Mouse (Mus musculus): ENCODE results near the gene Il3ra. TPM values are rescaled to one million over a fixed set of nuclear protein-coding genes. Genes with fewer than 3 reads are reported as not detected.

The Il3ra gene
- total RNA-seq (2015; ENCODE audit: low replicate concordance) (1.9 and 4.2 TPM in 2 replicates), total RNA-seq (2017; ENCODE audit: low replicate concordance) (7.0 and 10.0 TPM in 2 replicates)

DNA sequence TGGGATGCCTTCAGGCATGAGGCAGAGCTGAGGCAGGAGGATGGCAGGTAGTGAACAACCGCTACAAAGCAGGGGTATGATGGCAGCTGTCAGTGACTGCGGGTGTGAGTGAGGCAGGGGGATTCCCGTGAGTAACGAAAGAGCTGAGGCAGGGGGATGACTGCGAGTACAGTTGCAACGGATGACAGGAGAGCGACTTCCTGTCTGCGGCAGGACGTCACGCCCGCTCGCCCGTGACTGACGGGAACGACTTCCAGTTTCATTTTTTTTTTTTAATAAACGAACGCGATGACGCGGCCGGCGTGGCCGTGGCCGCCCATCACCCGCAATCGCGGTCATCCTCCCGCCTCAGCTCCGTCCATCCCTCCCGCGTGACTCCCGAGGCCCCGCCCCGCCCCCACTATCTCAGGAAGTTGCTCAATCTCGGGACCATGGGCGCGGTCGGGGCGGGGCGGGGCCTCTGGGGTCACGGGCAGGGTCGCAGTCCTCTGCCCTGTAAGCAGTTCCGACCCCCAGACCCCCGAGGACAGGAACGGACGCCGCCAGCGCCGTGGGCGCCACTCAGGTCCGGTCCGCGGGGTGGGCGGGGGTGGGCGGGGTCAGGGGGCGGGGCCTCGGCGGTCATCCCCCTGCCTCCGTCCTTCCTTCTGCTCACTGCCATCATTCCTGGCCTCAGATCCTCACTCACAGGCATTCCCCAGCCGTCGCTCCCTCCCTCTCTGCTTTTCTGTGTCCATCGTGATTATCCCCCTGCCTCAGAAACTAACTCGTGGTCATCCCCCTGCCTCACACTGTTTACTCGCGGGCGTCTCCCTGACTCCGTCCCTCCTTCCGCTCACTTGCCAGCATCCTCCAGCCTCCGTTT lies at the start of gene Il3ra:
TSS of gene Il3ra (plus strand) at position 328 of the 865 bp plus-strand sequence.
- ATAC-seq (replicated peaks; ENCODE audit: low FRiP score, poor library complexity, severe bottlenecking) = no peak

DNA sequence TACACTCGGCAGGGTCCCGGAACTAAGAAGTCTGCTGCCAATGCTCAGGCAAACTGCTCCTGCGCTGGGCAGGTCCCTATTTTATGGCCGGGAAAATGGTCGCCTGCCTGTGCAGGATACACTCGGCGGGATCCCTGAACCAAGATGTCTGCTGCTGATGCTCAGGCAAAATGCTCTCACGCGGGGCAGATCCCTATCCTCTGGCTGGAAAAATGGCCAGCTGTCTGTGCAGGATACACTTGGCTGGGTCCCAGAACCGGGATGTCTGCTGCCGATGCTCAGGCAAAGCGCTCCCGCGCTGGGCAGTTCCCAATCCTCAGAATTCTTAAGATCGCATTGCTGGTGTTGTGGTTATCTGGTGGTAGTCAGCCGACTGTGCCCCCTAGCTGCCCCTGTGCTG lies 37.1 kb upstream of the Il3ra start:
- ATAC-seq (replicated peaks; ENCODE audit: low FRiP score, poor library complexity, severe bottlenecking) = no peak

DNA sequence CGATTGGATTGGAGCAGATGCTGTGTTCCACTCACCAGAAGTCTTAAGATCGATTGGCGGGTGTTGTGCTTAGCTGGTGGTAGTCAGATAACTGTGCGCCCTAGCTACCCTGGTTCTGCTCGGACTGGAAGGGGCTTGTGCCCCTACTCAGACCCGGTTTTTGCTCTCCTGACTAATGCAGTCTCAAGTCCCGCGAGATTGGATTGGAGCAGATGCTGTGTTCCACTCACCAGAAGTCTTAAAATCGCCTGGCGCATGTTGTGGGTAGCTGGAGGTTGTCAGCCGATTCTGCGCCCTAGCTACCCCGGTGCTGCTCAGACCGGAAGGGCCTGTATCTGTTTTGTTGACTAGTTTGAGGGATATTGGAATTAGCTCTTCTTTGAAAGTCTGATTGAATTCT lies 36.7 kb upstream of the Il3ra start:
- ATAC-seq (replicated peaks; ENCODE audit: low FRiP score, poor library complexity, severe bottlenecking) = no peak

DNA sequence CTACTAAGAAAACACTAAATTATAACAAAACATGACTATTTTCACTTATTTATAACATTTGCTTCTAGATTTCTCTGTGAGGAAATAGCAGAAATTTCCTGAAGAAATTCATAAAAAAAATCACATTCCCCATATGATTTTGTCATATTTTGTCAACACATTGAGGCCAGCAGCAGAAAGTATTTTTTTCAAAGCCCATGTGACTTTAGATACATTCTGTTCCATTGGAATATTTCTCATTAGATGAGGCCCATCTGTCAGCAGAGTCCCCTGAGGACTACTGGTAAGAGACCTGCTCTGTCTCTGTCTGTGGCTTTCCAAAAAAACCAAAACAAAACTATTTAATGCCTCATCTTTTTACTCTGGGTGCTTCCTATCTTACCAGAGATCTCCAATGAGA lies 23.5 kb upstream of the Il3ra start, which contains the start of gene Olfr31:
TSS of gene Olfr31 (plus strand) at position 301 of the 400 bp plus-strand sequence.
- ATAC-seq (replicated peaks; ENCODE audit: low FRiP score, poor library complexity, severe bottlenecking) = no peak

DNA sequence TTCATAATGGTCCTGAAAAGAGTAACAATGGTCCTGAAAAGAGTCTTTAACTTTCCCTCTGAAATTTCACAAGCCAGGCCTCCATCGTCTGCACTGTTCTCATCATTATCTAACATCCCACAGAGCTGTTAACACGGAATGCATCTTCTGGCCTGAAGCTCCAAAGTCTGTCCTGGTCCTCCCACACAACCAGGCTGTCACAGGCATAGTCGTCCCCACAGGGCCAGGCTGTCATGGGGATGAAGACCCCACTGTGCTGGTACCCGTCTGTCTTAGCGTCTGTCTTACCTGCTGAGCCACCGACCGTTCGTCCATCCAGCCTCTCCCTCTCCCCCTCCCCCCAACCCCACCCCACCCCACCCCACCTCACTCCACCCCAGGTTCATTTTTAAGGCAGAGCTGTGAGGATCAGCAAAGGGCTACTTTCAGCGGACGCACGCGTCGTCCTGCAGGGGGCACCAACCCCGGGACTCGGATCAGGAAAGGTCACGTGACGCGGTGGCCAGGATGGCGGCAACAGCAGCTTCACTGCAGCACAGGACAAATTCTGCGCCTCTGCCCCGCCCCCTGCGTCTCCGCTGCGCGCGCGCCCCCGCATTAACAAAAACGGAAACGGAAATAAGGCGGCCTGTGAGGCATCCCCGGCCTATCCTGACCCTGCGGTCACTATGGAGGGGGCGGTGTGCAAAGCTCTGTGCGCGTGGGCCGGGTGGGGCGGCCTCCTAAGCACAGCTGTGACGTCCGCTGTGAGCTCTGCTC lies 783 bp upstream of the Il3ra start:
- ATAC-seq (replicated peaks; ENCODE audit: low FRiP score, poor library complexity, severe bottlenecking) = peak; percentile 55; the same call in 1 of the 2 replicates

DNA sequence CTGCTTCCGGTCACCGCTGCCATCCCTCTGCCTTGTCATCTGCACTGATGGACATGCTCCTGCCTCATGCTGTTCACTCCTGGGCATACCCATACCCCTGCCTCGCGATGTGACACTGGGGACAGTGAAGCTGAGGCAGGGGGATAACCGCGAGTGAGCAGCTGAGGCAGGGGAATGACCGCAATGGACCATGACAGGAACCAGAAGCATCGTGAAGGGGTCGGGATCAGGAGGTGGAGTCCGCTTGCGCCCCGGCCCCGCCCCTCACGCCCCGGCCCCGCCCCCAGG lies 682 bp downstream of the Il3ra start:
- ATAC-seq (replicated peaks; ENCODE audit: low FRiP score, poor library complexity, severe bottlenecking) = no peak

DNA sequence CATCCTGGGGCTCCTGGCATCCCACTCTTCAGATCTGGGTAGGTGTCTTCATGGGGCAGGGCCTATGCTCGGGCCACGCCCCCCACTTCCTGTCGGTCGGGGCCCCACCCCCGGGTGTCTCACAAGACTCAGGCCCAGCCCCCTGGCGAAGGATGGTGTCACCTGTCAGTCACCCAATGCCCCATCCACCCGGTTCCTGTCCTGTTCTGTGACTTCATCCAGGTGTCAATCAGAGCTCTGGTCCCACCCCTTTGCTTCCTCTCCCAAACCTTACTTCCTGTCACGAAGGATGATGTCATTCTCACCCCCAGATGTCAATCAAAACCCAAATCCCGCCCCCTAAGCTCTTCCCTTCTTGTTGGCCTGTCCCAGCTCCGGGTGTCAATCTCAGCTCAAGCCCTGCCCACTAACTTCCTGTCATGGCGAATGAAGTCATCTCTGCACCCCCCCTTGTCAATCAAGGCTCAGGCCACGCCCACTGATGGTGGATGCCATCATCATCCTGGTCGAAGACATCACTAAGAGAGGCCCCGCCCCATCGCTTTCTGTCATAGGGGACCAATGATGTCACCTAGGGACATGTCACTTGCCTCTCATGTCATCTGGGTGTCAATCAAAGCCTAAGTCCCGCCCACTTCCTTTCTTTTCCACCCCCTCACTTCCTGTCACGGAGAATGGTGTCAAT lies 1.2 kb downstream of the Il3ra start:
- no peak for ATAC-seq (replicated peaks; ENCODE audit: low FRiP score, poor library complexity, severe bottlenecking)

DNA sequence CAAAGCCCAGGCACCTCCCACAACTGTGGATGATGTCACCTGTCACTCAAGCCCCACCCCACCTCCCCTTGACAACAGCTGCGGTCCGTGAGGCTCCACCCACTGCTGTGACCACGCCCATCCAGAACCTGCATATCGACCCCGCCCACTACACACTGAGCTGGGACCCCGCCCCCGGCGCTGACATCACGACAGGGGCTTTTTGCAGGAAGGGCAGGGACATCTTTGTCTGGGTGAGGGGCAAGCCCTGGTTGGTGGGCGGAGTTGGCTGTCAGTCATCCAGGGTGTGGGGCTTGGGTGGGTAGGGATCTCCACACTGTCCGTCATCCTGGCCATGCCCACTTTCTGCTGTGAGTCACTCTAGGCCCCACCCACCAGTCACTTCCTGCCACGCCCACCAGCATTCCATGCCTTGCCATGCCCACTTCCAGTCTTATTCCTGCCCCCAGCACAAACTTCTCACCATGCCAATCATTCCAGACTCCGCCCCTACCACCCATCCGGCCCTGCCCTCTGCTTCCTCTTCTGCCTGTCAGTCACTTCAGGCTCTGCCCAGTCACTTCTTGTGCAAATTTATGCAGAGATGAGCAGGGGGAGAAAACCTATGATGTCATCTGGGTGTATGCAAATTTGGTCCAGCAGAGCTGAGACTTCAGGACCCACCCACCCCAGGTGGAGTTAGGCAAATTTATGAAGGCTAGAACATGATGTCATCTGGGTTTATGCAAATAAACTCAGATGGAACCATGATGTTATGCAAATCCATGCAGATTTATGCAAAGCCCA lies 2.0 kb downstream of the Il3ra start:
- no peak for ATAC-seq (replicated peaks; ENCODE audit: low FRiP score, poor library complexity, severe bottlenecking)

DNA sequence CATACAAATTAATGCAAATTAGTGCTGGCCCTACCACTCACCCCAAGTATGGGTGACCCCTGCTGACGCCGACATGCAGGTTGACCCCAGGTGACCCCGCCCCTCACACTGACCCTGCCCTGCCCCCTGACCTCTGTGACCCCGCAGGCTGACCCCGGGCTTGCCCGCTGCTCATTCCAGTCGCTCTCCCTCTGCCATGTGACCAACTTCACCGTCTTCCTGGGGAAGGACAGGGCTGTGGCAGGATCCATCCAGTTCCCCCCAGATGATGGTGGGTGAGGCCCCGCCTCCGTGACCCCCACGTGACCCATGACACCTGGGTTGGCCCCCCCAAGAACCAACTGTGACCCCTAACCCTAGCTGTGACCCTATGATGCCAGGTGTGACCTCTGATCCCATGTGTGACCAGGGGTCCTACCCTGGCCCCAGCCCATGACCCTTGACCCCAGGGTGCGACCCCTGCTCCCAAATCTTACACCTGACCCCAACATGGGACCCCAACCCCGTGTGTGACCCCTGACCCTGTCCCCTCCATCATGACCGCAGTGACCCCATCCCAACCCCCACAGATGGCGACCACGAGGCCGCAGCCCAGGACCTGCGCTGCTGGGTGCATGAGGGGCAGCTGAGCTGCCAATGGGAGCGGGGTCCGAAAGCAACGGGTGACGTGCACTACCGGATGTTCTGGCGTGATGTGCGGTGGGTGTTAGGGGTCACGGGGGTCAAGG lies 2.8 kb downstream of the Il3ra start:
- ATAC-seq (replicated peaks; ENCODE audit: low FRiP score, poor library complexity, severe bottlenecking) = no peak

DNA sequence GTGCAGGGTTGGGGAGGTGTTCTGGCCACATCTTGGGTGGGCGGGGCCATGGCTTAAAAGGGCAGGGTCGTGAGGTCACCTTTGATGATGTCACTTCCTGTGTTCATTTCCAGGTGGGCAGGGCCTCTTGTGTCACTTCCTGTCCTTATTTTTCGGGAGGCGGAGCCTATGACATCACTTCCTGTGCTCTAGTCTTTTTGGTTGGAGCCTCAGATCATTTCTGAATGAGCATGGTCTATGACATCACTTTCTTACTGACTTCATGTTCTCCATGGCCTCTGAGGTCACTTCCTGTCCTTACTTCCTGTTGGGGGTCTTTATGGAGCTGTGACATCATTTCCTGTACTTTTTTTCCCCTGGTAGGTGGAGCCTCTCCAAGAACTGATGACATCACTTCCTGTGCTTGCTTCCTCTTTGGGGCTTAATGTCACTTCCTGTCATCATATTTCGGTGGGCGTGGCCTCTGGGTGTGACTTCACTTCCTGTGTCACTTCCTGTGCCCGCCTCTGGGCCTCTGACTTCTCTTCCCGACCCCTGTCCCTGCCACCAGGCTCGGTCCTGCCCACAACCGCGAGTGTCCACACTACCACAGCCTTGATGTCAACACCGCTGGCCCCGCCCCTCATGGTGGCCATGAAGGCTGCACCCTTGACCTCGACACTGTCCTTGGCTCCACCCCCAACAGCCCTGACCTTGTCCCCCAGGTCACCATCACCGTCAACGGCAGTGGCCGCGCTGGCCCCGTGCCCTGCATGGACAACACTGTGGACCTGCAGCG lies 3.6 kb downstream of the Il3ra start:
- no peak for ATAC-seq (replicated peaks; ENCODE audit: low FRiP score, poor library complexity, severe bottlenecking)

DNA sequence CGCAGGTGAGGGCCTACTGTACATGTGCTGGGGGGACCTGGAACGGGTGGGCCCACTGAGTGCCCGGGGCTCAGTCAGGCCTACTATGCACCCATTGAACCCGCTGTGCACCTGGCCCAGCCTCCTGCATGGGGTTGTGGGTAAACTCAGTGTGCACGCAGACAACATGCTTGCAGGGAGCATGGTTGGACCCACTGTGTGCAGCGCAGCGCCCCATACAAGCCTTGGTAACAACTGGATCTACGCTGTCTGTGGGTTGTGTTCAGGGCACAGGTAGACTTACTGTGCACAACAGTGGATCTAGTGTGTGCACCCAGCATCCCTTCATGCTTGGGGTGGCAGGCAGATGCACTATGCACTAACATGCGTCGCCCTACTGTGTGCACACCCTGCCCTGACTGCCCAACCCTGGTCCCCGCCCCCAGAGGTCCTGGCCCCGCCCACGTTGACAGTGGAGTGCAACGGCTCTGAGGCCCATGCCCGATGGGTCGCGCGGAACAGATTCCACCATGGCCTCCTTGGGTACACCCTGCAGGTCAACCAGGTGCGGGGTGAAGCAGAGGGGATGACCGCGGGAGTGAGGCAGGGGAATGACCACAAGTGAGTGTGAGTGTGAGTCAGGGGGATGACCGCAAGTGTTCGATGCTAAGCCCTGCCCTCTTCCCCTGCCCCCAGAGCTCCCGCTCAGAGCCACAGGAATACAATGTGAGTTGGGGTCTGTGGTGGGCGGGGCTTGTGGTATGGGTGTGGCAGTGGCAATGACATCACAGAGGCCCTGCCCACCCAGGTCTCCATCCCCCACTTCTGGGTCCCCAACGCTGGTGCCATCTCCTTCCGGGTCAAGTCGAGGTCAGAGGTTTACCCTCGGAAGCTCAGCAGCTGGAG lies 4.4 kb downstream of the Il3ra start:
- ATAC-seq (replicated peaks; ENCODE audit: low FRiP score, poor library complexity, severe bottlenecking) = no peak

DNA sequence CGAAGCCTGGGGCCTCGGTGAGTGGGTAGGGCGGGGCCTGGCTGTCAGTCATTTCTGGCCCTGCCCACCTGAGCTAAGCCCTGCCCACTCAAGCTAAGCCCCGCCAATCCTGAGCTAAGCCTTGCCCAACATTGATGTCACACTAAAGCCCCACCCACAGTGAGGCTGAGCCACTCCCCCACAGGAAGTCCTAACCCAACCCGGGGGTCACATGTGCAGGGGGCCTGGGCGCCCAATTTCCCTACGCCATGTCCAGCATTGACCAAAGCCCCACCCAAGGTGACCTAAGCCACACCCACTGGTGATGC lies 5.0 kb downstream of the Il3ra start:
- ATAC-seq (replicated peaks; ENCODE audit: low FRiP score, poor library complexity, severe bottlenecking) = no peak

DNA sequence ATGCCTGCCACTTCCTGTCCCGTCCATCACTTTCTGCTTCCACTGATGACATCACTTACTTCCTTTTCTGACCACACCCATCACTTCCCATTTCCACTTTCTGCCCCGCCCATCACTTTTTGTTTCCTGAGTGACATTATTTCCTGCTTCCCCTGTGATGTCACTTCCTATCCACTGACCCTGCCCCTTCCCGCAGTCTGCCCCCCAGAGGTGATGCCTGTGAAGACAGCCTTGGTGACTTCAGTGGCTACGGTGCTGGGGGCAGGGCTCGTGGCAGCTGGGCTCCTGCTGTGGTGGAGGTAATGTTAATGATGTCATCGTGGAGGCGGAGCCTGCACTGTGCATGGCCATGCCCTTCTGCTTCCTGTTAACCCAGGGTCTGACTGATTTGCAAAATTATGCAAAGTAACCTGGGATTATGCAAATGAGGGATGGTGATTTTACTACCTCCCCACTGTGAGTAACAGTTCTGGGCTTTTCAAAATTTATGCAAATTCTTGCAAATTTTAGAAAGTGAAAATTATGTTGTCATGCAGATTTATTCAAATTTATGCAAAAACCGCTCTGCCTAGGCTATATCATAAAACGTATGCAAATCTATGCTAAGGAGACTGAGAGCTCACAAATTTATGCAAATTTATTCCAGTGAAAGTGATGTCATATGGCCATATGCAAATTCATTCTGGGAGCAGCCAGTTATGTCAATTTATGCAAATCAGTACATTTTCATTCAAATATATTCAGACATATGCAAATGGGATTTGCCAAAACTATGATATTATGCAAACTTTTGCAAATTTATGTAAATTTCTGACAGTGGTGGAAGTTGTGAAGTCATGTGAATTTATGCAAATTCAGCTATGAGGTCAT lies 5.9 kb downstream of the Il3ra start:
- ATAC-seq (replicated peaks; ENCODE audit: low FRiP score, poor library complexity, severe bottlenecking) = no peak

DNA sequence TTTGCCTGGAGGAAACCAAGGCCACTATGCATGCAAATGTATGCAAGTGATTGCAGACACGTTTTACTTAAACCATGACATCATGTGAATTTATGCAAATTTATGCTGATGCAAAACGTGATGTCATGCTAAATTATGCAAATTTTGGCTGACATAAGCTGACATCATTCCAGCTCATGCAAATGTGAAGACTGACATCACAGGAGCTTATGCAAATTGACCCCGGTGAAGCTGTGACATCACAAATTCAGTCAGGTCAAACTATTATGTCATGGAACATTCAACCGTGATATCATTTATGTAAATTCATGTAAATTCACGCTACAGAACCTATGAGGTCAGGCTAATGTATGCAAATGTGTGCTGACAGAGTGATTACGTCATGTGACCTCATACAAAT lies 6.5 kb downstream of the Il3ra start:
- ATAC-seq (replicated peaks; ENCODE audit: low FRiP score, poor library complexity, severe bottlenecking) = no peak

DNA sequence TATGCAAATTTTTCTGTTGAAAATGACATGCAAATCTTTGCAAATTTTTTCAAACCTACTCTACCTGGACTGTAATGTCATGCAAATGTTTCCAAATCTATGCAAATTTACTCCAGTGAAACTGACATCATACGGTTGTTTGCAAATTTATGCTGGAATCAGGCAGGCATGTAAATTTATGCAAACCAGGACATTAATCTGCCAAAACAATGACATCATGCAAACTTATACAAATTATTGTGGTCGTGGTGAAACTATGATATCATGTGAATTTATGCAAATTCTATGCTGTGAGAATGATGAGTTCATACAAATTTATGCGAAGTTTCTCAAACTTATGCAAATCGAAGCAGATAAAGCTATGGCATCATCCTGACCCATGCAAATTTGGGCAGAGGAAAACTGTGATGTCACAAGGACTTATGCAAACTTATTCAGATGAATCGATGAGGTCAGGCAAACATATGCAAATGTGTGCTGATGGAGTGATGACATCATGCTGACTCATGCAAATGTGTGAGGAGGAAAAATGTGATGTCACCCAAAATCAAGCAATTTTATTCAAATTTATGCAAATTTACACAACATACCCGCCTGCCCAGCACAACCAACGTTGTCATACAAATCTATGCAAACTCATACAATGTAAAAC lies 7.1 kb downstream of the Il3ra start:
- no peak for ATAC-seq (replicated peaks; ENCODE audit: low FRiP score, poor library complexity, severe bottlenecking)

All from erythroblast, adult 5-6 weeks (primary cell).